Mouse (Mus musculus) midbrain, postnatal 0 days (tissue): ENCODE measurements at regions not wholly inside any gene's neighbourhood (a gene's known extent, or its start where the extent isn't known, plus 50 kb on each side); places are given as distances from the start of the nearest gene placed in this dataset.

Source experiments
- ATAC-seq: fragments of 200-750 bp; cut with Nextera tagmentation; 2 replicates; pipeline ENCODE4 v1.8.0; 2017; ENCODE audit warnings: moderate number of reproducible peaks, mild to moderate bottlenecking, moderate TSS enrichment, moderate library complexity; ENCODE audit not compliant: low FRiP score
- DNase-seq: peaks from one replicate; pipeline ENCODE4 v3.0.0-alpha.2; 2015; ENCODE audit warnings: low spot score
- H3K27ac ChIP-seq: fragments of 300-500 bp; sonication (generic); 2 replicates; pipeline ENCODE4 v1.5.1; 2014; ENCODE audit warnings: low read depth, mild to moderate bottlenecking, low read length, mixed read lengths
- H3K27me3 ChIP-seq: fragments of 300-500 bp; sonication (generic); 2 replicates; pipeline ENCODE4 v1.6.1; 2014; ENCODE audit warnings: low read length, control low read depth, mixed read lengths; ENCODE audit not compliant: insufficient read depth
- H3K36me3 ChIP-seq: fragments of 300-500 bp; sonication (generic); 2 replicates; pipeline ENCODE4 v1.6.1; 2014; ENCODE audit warnings: low read length, control low read depth, mixed read lengths; ENCODE audit not compliant: insufficient read depth
- H3K4me1 ChIP-seq: fragments of 300-500 bp; sonication (generic); 2 replicates; pipeline ENCODE4 v1.6.1; 2014; ENCODE audit warnings: mild to moderate bottlenecking, control low read depth, antibody characterized with exemption, low read length, mixed read lengths; ENCODE audit not compliant: insufficient read depth
- H3K4me2 ChIP-seq: fragments of 300-500 bp; sonication (generic); 2 replicates; pipeline ENCODE4 v1.6.1; 2014; ENCODE audit warnings: low read depth, mild to moderate bottlenecking, low read length, mixed read lengths; ENCODE audit not compliant: poor library complexity, severe bottlenecking
- H3K4me3 ChIP-seq: fragments of 300-500 bp; sonication (generic); 2 replicates; pipeline ENCODE4 v1.5.1; 2014; ENCODE audit warnings: low read depth, mild to moderate bottlenecking, low read length, moderate library complexity
- H3K9ac ChIP-seq: fragments of 300-500 bp; sonication (generic); replicated peaks from 2 replicates; pipeline ENCODE4 v1.6.1; 2014; ENCODE audit warnings: mild to moderate bottlenecking, low read length, moderate library complexity, mixed read lengths; ENCODE audit not compliant: poor library complexity, severe bottlenecking
- H3K9me3 ChIP-seq: fragments of 300-500 bp; sonication (generic); 2 replicates; pipeline ENCODE4 v1.6.1; 2016; ENCODE audit warnings: low read length, control low read depth
- CTCF ChIP-seq: IDR thresholded peaks from 2 replicates; pipeline ENCODE4 v1.5.1; 2016; ENCODE audit warnings: antibody characterized with exemption, mild to moderate bottlenecking
- WGBS: fragments of 180-500 bp; shearing (Covaris S2); extraction: QIAGEN DNeasy Blood & Tissue Kit; methylation state at CpG from one replicate; pipeline ENCODE4 v1.1.7; 2014; 5-methylcytosine and 5-hydroxymethylcytosine counted together

GRCm38 (mm10) chr13:113536306-113536705, 82.1 kb downstream of the Snx18 start:
- H3K27me3 ChIP-seq = no peaks in the 10 kb centered on the region
- TF ChIP-seq CTCF = no peak
- H3K9ac ChIP-seq = no peak overlapping the region
- H3K4me3 ChIP-seq = no peak overlapping the region
- ATAC-seq (no peak), DNase-seq (no peak)
- no peaks in the 10 kb centered on the region for H3K36me3 ChIP-seq
- no peak overlapping the region for H3K4me2 ChIP-seq
- WGBS = 83% methylated on average over 4 of the region's 4 CpGs
- H3K4me1 ChIP-seq = no peaks in the 10 kb centered on the region
- no peaks in the 10 kb centered on the region for H3K9me3 ChIP-seq
- H3K27ac ChIP-seq = no peak overlapping the region

GRCm38 (mm10) chr13:113534664-113535455, 83.5 kb downstream of the Snx18 start:
- DNase-seq = no peak
- Histone ChIP-seq H3K4me2 (no peak overlapping the region), H3K27me3 (no peaks in the 10 kb centered on the region), H3K36me3 (no peaks in the 10 kb centered on the region), H3K4me1 (no peaks in the 10 kb centered on the region), H3K4me3 (no peak overlapping the region), H3K9me3 (no peaks in the 10 kb centered on the region), H3K27ac (no peak overlapping the region), H3K9ac (no peak overlapping the region)
- TF ChIP-seq CTCF = no peak
- ATAC-seq = no peak
- 92% methylated on average over 8 of the region's 8 CpGs for WGBS

- no peaks in the 10 kb centered on the region for H3K36me3 ChIP-seq
- 24% methylated on average over 4 of the region's 4 CpGs for WGBS
- H3K4me2 ChIP-seq = no peak overlapping the region
- H3K4me1 ChIP-seq = no peaks in the 10 kb centered on the region
- no peak overlapping the region for H3K9ac ChIP-seq
- DNase-seq (peak; percentile 9), ATAC-seq (no peak; the same call in 1 of the 2 replicates)
- no peaks in the 10 kb centered on the region for H3K27me3 ChIP-seq
- H3K27ac ChIP-seq = no peak overlapping the region
- no peaks in the 10 kb centered on the region for H3K9me3 ChIP-seq
- TF ChIP-seq CTCF = no peak
- no peak overlapping the region for H3K4me3 ChIP-seq
These were observed 84.4 kb downstream of the Snx18 start for GRCm38 (mm10) chr13:113533884-113534445.

- no peak overlapping the region for H3K4me2 ChIP-seq
- H3K27ac ChIP-seq = no peak overlapping the region
- DNase-seq (no peak), ATAC-seq (no peak)
- no peaks in the 10 kb centered on the region for H3K9me3 ChIP-seq
- no peaks in the 10 kb centered on the region for H3K27me3 ChIP-seq
- H3K4me3 ChIP-seq = no peak overlapping the region
- no peaks in the 10 kb centered on the region for H3K4me1 ChIP-seq
- WGBS = 91% methylated on average over 6 of the region's 6 CpGs
- no peak for TF ChIP-seq CTCF
- H3K9ac ChIP-seq = no peak overlapping the region
- no peaks in the 10 kb centered on the region for H3K36me3 ChIP-seq
These were observed 91.4 kb downstream of the Snx18 start for GRCm38 (mm10) chr13:113526997-113527396.

GRCm38 (mm10) chr13:113523503-113523902, 94.9 kb downstream of the Snx18 start:
- 88% methylated on average over 5 of the region's 5 CpGs for WGBS
- H3K36me3 ChIP-seq = no peaks in the 10 kb centered on the region
- H3K4me2 ChIP-seq = no peak overlapping the region
- H3K9me3 ChIP-seq = no peaks in the 10 kb centered on the region
- DNase-seq (no peak), ATAC-seq (no peak)
- H3K4me3 ChIP-seq = no peak overlapping the region
- no peak for TF ChIP-seq CTCF
- no peak overlapping the region for H3K27ac ChIP-seq
- no peaks in the 10 kb centered on the region for H3K27me3 ChIP-seq
- no peaks in the 10 kb centered on the region for H3K4me1 ChIP-seq
- no peak overlapping the region for H3K9ac ChIP-seq

- ATAC-seq (no peak), DNase-seq (no peak)
- no peak for TF ChIP-seq CTCF
- Histone ChIP-seq H3K4me3 (no peak overlapping the region), H3K9me3 (no peaks in the 10 kb centered on the region), H3K27ac (no peak overlapping the region), H3K4me1 (no peaks in the 10 kb centered on the region), H3K4me2 (no peak overlapping the region), H3K9ac (no peak overlapping the region), H3K27me3 (no peaks in the 10 kb centered on the region), H3K36me3 (no peaks in the 10 kb centered on the region)
- WGBS = 92% methylated on average over 6 of the region's 6 CpGs
These were observed 100.2 kb downstream of the Snx18 start for GRCm38 (mm10) chr13:113518144-113518543.
